Mouse (Mus musculus): ENCODE data around the gene Cenpm.

Cenpm gene

GRCm38 (mm10) chr15:82192617-82193016 is 51.9 kb downstream of the Cenpm start:
- DNase-seq (ENCODE audit: low spot score), result no peak

GRCm38 (mm10) chr15:82188481-82189240 is 55.9 kb downstream of the Cenpm start:
- DNase-seq (ENCODE audit: low spot score), result no peak

- no peak for DNase-seq (ENCODE audit: low spot score)
Measured at GRCm38 (mm10) chr15:82187924-82188323, 56.6 kb downstream of the Cenpm start.

- no peak for DNase-seq (ENCODE audit: low spot score)
Measured at GRCm38 (mm10) chr15:82187401-82187800, 57.1 kb downstream of the Cenpm start.

- DNase-seq (ENCODE audit: low spot score), result no peak
Measured at GRCm38 (mm10) chr15:82186931-82187330, 57.6 kb downstream of the Cenpm start.

DNA sequence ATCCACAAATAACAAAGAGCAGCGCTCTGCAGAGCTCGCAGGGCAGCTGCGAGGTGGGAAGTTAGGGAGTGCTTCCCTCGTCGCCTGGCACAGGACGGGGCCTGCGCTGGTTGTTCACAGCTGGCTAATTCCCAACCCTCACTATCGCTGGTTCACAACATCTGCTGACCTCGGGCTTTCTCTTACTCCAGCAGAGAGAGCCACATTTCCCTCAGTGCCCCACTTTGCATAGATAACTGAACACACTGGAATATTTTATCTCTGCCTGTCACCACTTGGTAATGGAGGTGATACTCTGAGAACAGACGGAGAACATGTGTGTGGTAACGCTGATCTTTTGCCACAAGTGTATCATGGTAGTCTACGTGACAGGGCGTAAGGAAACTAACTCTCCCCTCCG is 58.4 kb downstream of the Cenpm start:
- DNase-seq (ENCODE audit: low spot score), result no peak

GRCm38 (mm10) chr15:82185062-82185783 is 59.3 kb downstream of the Cenpm start:
- no peak for DNase-seq (ENCODE audit: low spot score)

DNA sequence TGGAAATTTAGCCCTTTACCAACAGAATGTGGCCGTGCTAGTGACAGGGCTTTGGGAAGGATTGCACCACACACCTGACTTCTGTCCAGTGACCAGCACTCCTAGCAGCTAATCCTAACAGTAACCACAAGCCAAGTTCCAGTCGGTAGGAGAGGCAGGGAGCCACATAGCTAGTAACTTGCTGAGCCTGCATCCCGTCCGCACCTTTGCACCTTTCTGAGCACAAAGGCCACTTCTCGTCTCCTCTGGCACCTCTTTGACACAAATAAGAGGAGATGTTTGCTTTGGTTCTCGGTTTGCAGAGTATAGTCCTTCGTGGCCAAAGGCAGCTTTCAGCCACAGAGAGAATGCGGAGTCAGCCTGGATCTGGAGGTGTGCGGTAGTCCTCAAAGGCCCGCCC is 59.9 kb downstream of the Cenpm start:
- no peak for DNase-seq (ENCODE audit: low spot score)

- no peak for DNase-seq (ENCODE audit: low spot score)
Measured at GRCm38 (mm10) chr15:82184183-82184582, 60.4 kb downstream of the Cenpm start.

Measured in layer of hippocampus, adult 11-12 months (tissue).